Mouse (Mus musculus) brain, adult 2 months (tissue): ENCODE measurements around the gene Parp16.
"Not testable (repeated sequence)": the region's sequence is repeated elsewhere in the genome, so short reads cannot be mapped to it uniquely, and the experiment has no call there.

Experiments
- DNase-seq: peaks from one replicate; pipeline ENCODE4 v3.0.0; 2011; ENCODE audit warnings: low read depth, low spot score

The Parp16 gene

GRCm38 (mm10) chr9:65243249-65243648, 48.1 kb downstream of the Parp16 start:
- no peak for DNase-seq

DNA sequence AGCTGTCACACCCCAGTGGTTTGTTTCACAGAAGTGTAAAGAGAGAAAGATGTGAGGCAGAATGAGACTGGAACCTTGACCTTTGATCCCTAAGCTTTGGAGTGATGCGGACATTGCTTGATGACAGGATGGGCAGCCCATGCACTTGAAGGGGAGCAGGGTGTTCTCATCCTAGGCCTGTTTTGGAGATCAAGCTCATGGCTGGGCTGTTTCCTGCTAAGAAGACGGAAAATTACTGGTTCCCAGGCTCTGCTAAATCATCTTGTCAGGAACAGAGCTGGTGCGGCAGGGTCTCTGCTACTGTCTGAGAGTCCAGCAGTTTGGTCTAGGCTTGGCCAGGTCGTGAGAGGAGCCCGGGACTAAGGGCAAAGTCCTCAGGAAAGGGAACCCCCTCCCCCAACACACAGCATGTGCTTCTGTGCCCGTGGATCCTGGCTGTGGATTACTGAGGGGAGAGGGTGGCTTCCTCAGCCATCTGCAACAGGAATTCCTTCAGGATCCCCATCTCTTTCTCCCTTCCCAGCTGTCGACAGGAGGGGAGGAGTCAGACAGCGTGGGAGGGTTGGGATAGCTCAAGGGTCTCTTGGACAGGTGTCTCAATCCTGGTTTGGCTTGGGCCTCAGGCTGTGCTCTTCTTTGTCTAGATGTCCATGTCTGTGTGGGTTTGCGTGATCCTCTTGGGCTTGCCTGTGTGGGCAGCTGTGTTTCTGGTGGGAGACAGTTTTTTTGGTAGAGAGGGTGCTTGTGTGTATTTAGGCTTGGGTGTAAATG, 49.1 kb downstream of the Parp16 start:
- DNase-seq, result peak; percentile 28

DNA sequence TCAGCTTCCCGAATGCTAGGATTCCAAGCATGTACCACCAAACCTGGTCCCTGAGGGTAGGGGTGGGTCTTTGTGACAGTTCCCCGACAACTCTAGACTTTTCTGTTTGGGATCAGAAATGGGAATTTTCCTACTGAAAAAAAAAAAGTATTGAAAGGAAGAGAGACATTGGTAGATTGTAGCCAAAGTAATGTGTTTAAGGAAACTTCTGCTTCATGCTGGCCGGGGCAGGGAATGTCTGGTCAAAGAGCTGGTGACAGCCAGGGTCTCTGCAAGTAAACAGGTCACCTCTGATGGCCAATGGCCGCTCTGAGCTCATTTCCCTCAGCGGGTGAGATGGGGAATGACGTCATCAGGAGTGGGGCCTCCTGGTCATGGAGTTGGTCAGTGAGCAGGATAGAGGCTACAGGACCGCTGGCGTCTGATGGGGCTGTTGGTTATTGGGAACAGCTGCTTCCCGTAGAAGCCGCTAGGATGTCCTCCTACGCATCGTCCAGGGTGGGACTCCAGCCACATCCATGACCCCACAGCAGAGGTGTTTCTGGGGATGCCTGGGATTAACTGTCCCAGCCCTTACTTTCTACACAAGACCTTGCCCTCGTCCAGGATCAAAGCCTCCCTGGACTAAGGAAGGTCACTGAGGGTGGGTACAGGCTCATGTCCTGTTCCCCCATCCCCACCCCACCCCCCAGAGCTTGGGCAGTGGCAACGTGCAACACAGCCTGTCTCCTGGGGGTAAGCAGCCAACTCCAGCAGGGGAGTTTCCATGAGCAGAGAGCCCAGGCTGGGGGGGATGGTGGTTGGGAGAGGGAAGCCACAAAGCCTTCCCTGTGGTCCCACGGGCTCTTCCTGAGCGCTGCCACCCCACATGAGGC, 52.6 kb downstream of the Parp16 start:
- no peak for DNase-seq

- no peak for DNase-seq
Observed at GRCm38 (mm10) chr9:65248377-65248690, 53.2 kb downstream of the Parp16 start.

DNA sequence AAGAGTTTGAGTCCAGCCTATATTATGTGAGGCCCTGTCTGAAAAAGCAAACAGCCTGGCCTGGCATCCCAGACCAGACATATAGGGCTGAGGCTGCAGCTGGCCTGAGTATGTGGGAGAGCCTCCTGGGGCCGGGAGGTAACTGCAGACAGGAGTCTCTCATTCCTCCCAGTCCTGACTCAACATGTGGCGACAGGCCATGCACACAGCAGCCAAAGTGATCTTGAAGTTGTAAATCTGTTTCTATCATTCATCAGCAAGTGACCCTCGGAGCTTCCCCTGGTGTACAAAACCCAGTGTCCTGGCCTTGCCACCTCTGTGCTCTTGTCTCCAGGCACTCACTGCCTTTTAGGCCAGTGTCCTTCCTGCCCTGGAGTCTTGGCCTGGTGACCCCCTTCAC, 56.9 kb downstream of the Parp16 start:
- no peak for DNase-seq

- DNase-seq, result no peak
Observed at GRCm38 (mm10) chr9:65255906-65256600, 60.9 kb downstream of the Parp16 start.

GRCm38 (mm10) chr9:65257218-65257910, 62.2 kb downstream of the Parp16 start:
- DNase-seq, result no peak

GRCm38 (mm10) chr9:65259366-65259765, 64.2 kb downstream of the Parp16 start:
- DNase-seq, result no peak

DNA sequence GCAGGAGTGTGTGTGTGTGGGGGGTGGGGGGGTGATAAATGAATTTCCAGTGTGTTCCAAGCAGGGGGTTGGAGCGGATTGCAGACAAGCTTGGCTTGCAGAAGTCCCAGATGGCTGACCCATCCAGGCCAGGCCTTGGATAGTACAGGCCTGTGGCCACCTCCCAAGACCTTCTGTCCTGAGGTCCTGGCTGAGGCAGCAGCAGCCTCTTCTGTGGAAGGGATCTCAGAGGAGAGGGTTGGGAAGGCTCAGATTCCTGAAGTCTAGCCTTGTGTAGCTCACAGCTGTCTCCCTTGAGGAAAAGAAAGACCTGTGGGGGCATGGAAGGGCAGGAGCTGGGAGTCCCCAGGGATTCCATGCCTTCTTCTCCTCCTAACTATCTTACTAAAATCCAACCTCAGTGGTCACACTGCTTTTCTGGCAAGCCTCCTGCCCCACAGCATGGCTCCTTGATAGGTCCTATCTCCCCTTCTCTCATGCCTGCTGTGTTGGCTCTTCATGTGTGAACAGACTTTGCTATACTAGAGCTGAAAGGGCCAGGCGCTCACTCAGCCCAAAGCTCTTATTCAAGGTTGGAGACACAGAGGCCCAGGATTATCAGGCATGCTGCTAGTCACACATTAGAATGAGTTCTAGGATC, 66.6 kb downstream of the Parp16 start:
- peak; percentile 92 for DNase-seq

DNA sequence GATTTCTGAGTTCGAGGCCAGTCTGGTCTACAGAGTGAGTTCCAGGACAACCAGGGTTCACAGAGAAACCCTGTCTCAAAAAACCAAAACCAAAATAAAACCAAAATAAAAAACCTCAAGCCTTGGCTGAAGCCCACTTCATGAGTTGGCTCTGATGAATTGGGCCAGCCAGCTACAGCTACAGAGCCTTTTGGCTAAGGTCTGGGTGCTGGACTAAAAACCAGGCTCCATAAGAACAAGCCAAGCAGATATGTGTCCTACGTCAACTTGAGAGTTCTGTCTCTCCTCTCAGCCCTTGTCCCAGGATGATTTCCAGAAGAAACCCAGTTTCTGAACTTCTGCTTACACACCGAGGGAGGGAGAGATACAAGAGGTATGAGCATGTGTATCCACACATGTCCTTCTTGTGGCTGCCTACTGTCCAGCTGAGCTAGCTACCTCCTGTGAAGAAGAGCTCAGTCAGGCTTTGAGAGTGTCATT, 67.5 kb downstream of the Parp16 start:
- no peak for DNase-seq

GRCm38 (mm10) chr9:65264959-65265358, 69.8 kb downstream of the Parp16 start, which contains the start of gene Cilp:
TSS of gene Cilp (plus strand) at chr9:65265180.
- DNase-seq, result no peak

- peak; percentile 81 for DNase-seq
Observed at GRCm38 (mm10) chr9:65267742-65268515, 72.8 kb downstream of the Parp16 start.

GRCm38 (mm10) chr9:65273048-65273809, 78.1 kb downstream of the Parp16 start:
- DNase-seq, result peak; percentile 34

DNA sequence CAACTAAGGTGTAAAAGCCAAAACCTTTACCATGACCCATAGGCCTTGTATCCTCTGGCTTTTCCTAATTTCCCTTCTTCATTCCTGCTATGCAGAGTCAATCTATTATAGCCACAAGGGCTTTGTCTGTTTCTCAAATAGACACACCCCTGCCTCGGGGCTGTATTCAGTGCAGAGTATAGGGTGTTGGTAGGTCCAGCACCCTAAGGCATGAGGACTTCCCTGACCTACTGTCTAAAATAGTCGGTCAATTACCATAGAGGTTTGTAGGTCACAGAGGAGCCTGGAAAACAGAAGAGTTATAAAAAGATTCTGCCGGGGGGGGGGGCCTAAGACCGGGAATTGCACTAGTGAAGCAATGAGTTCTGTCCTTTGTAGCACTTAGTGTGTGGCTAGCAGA, 78.7 kb downstream of the Parp16 start:
- no peak for DNase-seq

DNA sequence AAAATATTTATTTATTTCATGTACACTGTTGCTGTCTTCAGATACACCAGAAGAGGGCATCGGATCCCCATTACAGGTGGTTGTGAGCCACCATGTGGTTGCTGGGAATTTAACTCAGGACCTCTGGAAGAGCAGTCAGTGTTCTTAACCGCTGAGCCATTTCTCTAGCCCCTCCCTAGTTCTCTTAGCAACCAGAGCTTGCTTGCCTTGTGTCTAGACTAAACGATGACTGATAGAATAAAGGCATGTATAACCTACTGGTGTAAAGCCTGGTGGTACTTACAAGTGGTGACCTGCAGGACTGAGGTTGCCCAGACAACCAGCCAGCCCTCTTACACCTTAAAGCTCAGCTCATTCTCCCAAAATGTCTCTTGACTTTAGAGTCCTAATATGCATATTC, 79.7 kb downstream of the Parp16 start:
- DNase-seq, result not testable (repeated sequence)

DNA sequence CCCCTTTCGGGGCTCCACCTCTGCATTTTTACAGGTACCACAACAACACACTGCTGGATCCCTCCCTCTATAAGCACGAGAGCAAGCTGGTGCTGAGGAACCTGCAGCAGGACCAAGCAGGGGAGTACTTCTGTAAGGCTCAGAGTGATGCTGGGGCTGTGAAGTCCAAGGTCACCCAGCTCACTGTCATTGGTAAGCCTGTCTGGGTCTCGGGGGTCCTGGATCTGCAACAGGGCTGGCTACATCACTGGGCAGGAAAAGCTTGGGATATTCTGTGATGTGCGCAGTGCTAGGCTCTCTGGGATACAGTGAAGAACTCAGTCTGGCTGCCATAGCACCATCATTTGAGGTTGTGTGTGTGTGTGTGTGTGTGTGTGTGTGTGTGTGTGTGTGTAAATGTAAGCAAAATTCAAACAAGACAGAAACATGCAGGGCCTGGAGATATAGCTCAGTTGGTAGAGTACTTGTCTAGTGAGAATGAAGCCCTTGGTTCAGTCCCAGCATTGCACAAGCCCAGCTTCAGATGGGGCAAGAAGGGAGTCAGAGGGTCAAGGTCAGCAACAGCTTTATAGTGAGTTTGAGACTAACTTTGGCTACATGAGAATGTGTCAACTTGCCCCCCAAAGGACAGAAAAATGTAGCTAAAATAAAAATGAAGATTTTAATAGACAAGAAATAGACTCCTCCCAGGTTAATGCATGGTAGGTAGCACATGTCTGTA, 80.8 kb downstream of the Parp16 start:
- DNase-seq, result no peak

GRCm38 (mm10) chr9:65281536-65282151, 86.5 kb downstream of the Parp16 start:
- DNase-seq, result peak; percentile 76

- DNase-seq, result peak; percentile 66
Observed at GRCm38 (mm10) chr9:65283301-65283700, 88.1 kb downstream of the Parp16 start.
